Mouse (Mus musculus) neural tube, embryonic 13.5 days (tissue): Measurements from ENCODE around the gene Trib2. TPM values are rescaled to one million over a fixed set of nuclear protein-coding genes. Genes with fewer than 3 reads are reported as not detected.

Source experiments
- ATAC-seq: fragments of 200-750 bp; cut with Nextera tagmentation; 2 replicates; pipeline ENCODE4 v1.8.0; 2017; ENCODE audit warnings: low read depth, mild to moderate bottlenecking, moderate TSS enrichment, moderate library complexity
- H3K27ac ChIP-seq: fragments of 300-500 bp; sonication (generic); replicated peaks from 2 replicates; pipeline ENCODE4 v1.5.1; 2015; ENCODE audit warnings: moderate library complexity, mild to moderate bottlenecking, inconsistent platforms
- H3K27me3 ChIP-seq: fragments of 300-500 bp; sonication (generic); 2 replicates; pipeline ENCODE4 v1.6.1; 2015; ENCODE audit warnings: mild to moderate bottlenecking, inconsistent platforms
- H3K36me3 ChIP-seq: fragments of 300-500 bp; sonication (generic); 2 replicates; pipeline ENCODE4 v1.6.1; 2015; ENCODE audit warnings: mild to moderate bottlenecking, inconsistent platforms
- H3K4me1 ChIP-seq: fragments of 300-500 bp; sonication (generic); replicated peaks from 2 replicates; pipeline ENCODE4 v1.6.1; 2015; ENCODE audit warnings: inconsistent platforms
- H3K4me2 ChIP-seq: fragments of 300-500 bp; sonication (generic); 2 replicates; pipeline ENCODE4 v1.6.1; 2015; ENCODE audit warnings: inconsistent platforms, mild to moderate bottlenecking, moderate library complexity
- H3K4me3 ChIP-seq: fragments of 300-500 bp; sonication (generic); 2 replicates; pipeline ENCODE4 v1.5.1; 2015; ENCODE audit warnings: mild to moderate bottlenecking, inconsistent platforms
- H3K9ac ChIP-seq: fragments of 300-500 bp; sonication (generic); 2 replicates; pipeline ENCODE4 v1.6.1; 2015; ENCODE audit warnings: moderate library complexity, mild to moderate bottlenecking, inconsistent platforms
- H3K9me3 ChIP-seq: fragments of 300-500 bp; sonication (generic); 2 replicates; pipeline ENCODE4 v1.6.1; 2016; ENCODE audit warnings: inconsistent platforms
- whole genome bisulfite sequencing: fragments of 180-500 bp; shearing (Covaris S2); methylation state at CpG from one replicate; pipeline ENCODE4 v1.1.7; 2015; 5-methylcytosine and 5-hydroxymethylcytosine counted together
- polyA plus RNA-seq: library from polyadenylated mRNA; unstranded; fragments of >200 nt; fragmentation: Nextera tagmentation; extraction: Ambion mirVana; gene quantifications from 2 replicates; pipeline ENCODE4 v1.2.1, GENCODE M21; 2015

Trib2 gene
- polyA plus RNA-seq, 1 experiment from 2014 or later = 118 TPM

DNA sequence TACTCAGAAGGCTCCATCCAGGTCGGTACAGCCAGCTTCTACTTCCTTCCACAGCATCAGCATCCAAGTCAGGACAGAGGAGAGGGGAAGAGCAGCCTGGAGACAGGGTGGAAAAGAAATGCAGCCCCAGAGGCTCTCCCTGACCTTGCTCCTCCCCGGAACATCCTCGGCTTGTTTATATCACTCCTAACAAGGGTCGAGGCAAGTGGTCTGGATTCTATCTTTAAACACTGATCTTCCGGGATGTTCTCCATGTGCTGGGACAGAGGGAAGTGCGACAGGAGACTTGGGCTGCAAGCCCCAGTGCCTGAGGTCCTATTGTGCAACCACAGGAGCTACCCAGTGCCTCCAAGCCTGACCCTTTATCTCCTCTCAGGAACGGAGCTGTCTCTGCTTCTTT, 18.7 kb downstream of the Trib2 start:
- no peak for ATAC-seq
- H3K4me1 ChIP-seq = peaks cover 60% of the 10 kb centered on the region
- no peak overlapping the region for H3K27ac ChIP-seq
- no peaks in the 10 kb centered on the region for H3K27me3 ChIP-seq
- WGBS = 70% methylated on average over 7 of the region's 7 CpGs
- H3K9ac ChIP-seq = no peak overlapping the region
- no peak overlapping the region for H3K4me3 ChIP-seq
- no peaks in the 10 kb centered on the region for H3K9me3 ChIP-seq
- peaks cover 85% of the 10 kb centered on the region for H3K36me3 ChIP-seq
- H3K4me2 ChIP-seq = no peak overlapping the region

DNA sequence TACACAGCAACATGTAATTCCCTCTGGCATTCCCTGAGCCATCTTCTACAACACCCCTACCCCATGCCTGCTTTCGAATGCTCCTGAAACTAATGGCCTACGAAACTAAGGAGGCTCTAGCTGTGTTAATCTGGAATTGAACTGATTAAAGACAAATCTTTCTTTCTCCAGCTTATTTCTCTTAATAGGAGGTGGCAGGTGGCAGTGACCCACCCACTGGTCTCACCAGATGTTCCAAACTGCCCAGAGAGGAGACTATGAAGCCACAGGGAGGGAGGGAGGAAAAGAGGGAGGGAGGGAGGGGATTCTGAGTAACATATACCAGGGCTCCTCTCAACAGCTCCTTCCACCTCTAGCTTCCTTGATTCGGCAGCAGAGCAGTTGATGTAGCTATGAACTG, 20.8 kb downstream of the Trib2 start:
- no peak overlapping the region for H3K27ac ChIP-seq
- H3K4me2 ChIP-seq = no peak overlapping the region
- ATAC-seq = no peak
- H3K9ac ChIP-seq = no peak overlapping the region
- H3K9me3 ChIP-seq = no peaks in the 10 kb centered on the region
- H3K4me1 ChIP-seq = peaks cover 38% of the 10 kb centered on the region
- H3K27me3 ChIP-seq = no peaks in the 10 kb centered on the region
- H3K36me3 ChIP-seq = peaks cover 87% of the 10 kb centered on the region
- 74% methylated on average over 3 of the region's 3 CpGs for WGBS
- H3K4me3 ChIP-seq = no peak overlapping the region

DNA sequence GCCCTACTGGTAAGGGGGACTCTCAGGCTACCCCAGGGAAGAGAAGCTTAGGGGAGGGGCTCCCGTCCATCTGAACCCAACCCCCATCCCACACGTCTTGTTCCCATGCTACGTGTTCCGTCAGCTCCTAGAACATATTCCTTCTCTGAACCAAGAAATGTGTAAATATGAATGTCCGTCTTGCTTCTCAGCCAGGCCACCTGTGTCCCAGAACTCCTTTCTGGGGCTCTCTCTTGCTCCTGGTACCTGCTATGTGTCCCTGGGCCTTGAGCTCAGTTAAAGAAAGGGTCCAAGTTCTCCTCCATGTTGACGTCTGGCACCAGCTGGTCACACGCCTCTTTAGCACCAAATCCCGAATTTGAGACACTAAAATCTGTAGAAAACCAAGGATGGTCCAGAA, 23.4 kb downstream of the Trib2 start:
- WGBS = 96% methylated on average over 8 of the region's 8 CpGs
- peaks cover 82% of the 10 kb centered on the region for H3K36me3 ChIP-seq
- no peak overlapping the region for H3K9ac ChIP-seq
- no peak overlapping the region for H3K4me3 ChIP-seq
- peaks cover 15% of the 10 kb centered on the region for H3K4me1 ChIP-seq
- no peaks in the 10 kb centered on the region for H3K9me3 ChIP-seq
- no peak overlapping the region for H3K4me2 ChIP-seq
- H3K27me3 ChIP-seq = no peaks in the 10 kb centered on the region
- no peak overlapping the region for H3K27ac ChIP-seq
- ATAC-seq = no peak

DNA sequence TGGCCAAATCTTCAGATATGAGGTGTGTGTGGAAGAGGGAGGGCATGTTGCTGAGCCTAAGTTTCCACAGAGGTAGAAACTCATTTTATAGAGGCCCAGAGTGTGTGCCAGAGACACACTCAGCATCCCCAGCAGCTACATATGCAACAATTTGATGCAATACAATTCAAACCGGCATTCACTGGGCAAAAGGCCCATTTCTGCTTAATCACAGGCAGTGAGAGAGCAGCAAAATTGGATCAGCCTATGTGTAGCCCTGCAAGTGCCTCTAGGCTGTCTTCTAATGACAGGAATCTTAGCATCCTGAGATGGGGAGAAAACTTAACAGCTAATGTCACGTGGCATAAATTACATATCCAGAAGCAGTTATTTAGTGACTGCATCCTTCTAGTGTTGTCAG, 26.5 kb downstream of the Trib2 start:
- Histone ChIP-seq H3K36me3 (peaks cover 55% of the 10 kb centered on the region), H3K9me3 (no peaks in the 10 kb centered on the region), H3K27ac (no peak overlapping the region), H3K27me3 (no peaks in the 10 kb centered on the region), H3K9ac (no peak overlapping the region), H3K4me2 (no peak overlapping the region), H3K4me3 (no peak overlapping the region), H3K4me1 (no peaks in the 10 kb centered on the region)
- WGBS = 90% methylated on average over 2 of the region's 2 CpGs
- ATAC-seq = no peak

DNA sequence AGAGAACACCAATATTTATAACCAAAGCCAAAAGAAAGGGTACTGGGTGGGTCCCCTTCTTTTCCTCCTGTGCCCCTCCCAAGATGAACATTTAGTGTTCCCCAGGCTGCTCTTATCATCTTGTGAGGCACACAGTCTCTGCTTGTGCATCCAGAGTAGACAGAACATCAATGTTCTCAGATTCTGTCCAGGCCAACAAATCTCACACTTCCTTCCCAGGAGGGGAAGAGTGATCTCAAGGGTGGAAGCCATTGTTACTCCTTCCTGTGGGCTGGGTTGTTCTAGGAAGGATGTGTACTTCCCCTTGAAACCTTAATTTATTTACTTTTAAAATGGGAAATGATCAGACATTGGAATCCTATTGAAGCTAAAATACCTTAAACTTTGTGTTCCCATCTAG, 39.7 kb downstream of the Trib2 start:
- Histone ChIP-seq H3K4me1 (no peaks in the 10 kb centered on the region), H3K4me2 (no peak overlapping the region), H3K9ac (no peak overlapping the region), H3K9me3 (no peaks in the 10 kb centered on the region), H3K27me3 (no peaks in the 10 kb centered on the region), H3K27ac (no peak overlapping the region), H3K36me3 (no peaks in the 10 kb centered on the region), H3K4me3 (no peak overlapping the region)
- ATAC-seq = no peak

DNA sequence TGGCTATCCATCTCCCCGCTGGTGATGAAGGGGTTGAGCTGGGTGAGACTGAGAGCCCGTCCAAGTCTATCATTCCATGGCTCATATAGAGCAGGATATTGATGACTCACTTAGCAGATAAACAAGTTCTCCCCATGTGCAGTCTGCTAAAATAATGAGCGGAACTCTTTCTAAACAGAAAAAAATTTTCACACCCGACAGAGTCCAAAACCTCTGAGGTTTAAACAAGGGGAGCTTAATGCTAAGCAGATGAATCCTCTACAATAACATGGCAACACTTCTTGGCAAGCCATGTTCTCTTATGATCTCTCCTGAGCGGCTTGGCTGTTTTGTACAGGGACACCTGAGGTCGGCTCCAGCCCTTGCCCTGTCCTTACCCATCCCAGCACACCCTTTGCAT, 45.0 kb downstream of the Trib2 start:
- H3K4me3 ChIP-seq = no peak overlapping the region
- no peak for ATAC-seq
- no peak overlapping the region for H3K27ac ChIP-seq
- H3K36me3 ChIP-seq = no peaks in the 10 kb centered on the region
- no peaks in the 10 kb centered on the region for H3K4me1 ChIP-seq
- H3K9ac ChIP-seq = no peak overlapping the region
- no peaks in the 10 kb centered on the region for H3K9me3 ChIP-seq
- H3K27me3 ChIP-seq = no peaks in the 10 kb centered on the region
- WGBS = 85% methylated on average over 6 of the region's 6 CpGs
- H3K4me2 ChIP-seq = no peak overlapping the region

DNA sequence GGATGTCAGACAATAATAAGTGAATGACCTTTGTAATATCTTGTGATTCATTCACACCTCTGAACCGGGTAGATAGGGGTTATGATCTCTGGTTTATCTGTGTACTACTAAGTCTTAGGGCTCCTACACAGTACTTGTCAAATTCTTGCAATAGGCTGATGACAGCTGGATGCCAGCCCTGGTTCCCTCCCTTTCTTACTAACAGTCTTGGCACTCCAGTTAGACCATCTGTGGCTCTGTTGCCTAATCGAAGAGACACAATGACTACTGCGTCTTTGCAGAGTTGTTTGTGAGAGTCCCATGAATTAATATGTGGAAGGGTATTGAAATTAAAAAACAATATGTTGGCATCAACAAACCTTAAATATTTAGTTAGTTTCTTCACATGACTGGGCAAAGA, 48.2 kb downstream of the Trib2 start:
- no peaks in the 10 kb centered on the region for H3K4me1 ChIP-seq
- ATAC-seq = no peak
- no peaks in the 10 kb centered on the region for H3K36me3 ChIP-seq
- H3K9ac ChIP-seq = no peak overlapping the region
- H3K27ac ChIP-seq = no peak overlapping the region
- no peak overlapping the region for H3K4me3 ChIP-seq
- H3K9me3 ChIP-seq = no peaks in the 10 kb centered on the region
- no peak overlapping the region for H3K4me2 ChIP-seq
- WGBS = 92% methylated on average over 3 of the region's 3 CpGs
- no peaks in the 10 kb centered on the region for H3K27me3 ChIP-seq

DNA sequence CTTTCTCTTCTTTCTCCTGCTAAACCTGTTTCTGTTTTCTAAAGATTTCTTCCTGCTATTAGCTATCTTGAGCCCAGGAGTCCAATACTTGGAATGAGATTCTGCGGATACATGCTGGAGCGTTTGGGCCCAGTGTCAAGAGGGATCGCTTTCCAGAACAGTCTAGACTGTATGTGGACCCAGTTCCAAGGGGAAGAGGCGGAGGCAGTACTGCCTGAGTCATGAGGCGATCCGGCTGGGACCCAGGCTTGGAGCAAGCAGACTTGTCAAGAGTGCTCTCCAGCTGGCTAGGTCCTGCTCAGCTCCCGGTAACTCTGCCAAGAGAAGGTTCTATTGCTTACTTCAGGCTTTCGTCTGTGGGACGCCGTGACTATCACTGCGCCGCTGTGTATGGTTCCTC, 50.7 kb downstream of the Trib2 start:
- no peak overlapping the region for H3K4me3 ChIP-seq
- WGBS = 94% methylated on average over 12 of the region's 12 CpGs
- no peaks in the 10 kb centered on the region for H3K4me1 ChIP-seq
- no peak for ATAC-seq
- no peak overlapping the region for H3K9ac ChIP-seq
- no peaks in the 10 kb centered on the region for H3K36me3 ChIP-seq
- H3K27me3 ChIP-seq = no peaks in the 10 kb centered on the region
- H3K4me2 ChIP-seq = no peak overlapping the region
- H3K27ac ChIP-seq = no peak overlapping the region
- no peaks in the 10 kb centered on the region for H3K9me3 ChIP-seq

DNA sequence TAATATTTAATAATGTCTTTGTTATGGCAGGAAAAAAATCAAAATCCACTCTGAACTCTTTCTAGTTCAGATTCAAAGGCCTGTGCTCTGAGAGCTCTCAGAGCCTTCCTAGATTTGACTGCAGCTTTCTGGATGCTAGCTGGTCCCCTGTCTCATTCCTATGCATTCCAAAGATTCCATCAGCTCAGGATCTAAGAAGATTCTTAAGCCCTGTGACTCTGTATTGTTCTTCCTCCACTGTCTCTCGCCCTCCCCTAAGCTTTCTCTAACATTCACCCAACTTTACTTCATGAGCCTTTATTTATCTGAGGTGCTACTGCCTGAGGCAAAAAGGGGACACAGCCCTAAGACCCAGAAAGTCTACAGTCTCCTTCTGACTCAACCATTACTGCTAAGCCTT, 51.5 kb downstream of the Trib2 start:
- Histone ChIP-seq H3K4me2 (no peak overlapping the region), H3K9me3 (no peaks in the 10 kb centered on the region), H3K9ac (no peak overlapping the region), H3K27me3 (no peaks in the 10 kb centered on the region), H3K27ac (no peak overlapping the region), H3K36me3 (no peaks in the 10 kb centered on the region), H3K4me1 (no peaks in the 10 kb centered on the region), H3K4me3 (no peak overlapping the region)
- ATAC-seq = no peak
- 19% methylated on average over 1 of the region's 1 CpGs for WGBS

DNA sequence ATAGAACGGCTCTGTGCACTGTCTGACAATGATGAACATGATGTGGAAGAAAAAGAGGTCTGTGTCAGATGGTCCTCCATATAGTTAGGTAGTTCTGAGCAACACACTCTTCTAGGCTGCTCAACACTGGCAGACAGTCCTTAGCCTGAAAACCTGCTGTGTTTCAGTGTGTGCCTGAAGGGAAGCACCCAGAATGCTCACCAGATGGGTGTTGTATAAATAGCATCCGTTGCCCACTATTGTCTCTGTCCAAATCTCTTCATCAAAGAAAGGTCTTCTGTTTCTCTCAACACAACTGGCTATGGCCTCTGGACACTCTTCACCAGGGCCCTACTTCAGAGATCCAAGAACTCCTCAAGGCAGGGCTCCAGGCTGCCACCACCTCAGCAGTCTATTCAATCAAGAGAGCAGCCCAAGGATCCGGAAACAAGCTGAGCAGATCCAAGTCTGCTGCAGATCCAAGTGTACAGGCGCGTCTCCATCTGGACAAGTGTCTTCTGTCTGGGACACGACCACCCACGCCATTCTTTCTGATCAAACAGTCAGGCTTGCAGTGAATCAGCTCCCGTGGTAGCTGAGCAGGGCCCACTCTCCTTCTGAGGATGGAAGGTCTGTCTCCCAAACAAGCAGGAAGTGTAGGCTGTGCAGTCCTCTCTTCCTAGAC, 55.1 kb downstream of the Trib2 start:
- Histone ChIP-seq H3K27ac (no peak overlapping the region), H3K36me3 (no peaks in the 10 kb centered on the region), H3K4me3 (no peak overlapping the region), H3K4me2 (no peak overlapping the region), H3K4me1 (no peaks in the 10 kb centered on the region), H3K9ac (no peak overlapping the region), H3K9me3 (no peaks in the 10 kb centered on the region), H3K27me3 (no peaks in the 10 kb centered on the region)
- WGBS = 90% methylated on average over 8 of the region's 8 CpGs
- no peak for ATAC-seq

DNA sequence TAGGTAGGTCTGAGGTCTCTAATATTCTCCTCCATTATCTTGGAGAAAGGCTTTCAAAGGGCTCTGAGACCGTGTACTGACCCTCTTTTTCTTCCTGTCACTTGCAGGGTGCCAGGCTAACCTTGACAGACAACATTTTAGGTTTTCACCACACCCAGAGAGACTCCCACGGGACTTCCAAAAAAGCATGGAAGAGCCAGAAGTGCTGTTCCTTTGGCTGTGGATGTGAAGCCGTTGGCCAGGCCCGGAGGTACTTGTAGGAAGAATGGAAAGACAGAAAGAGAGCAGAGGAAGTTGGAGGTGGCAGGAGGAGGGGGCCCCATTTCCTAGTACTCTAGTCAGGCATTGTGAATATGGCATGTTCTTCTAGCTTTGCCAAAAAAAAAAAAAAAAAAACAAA, 56.0 kb downstream of the Trib2 start:
- 89% methylated on average over 4 of the region's 4 CpGs for WGBS
- no peak overlapping the region for H3K4me3 ChIP-seq
- no peak overlapping the region for H3K4me2 ChIP-seq
- no peak for ATAC-seq
- no peak overlapping the region for H3K9ac ChIP-seq
- no peaks in the 10 kb centered on the region for H3K9me3 ChIP-seq
- no peaks in the 10 kb centered on the region for H3K27me3 ChIP-seq
- H3K36me3 ChIP-seq = no peaks in the 10 kb centered on the region
- no peak overlapping the region for H3K27ac ChIP-seq
- no peaks in the 10 kb centered on the region for H3K4me1 ChIP-seq

DNA sequence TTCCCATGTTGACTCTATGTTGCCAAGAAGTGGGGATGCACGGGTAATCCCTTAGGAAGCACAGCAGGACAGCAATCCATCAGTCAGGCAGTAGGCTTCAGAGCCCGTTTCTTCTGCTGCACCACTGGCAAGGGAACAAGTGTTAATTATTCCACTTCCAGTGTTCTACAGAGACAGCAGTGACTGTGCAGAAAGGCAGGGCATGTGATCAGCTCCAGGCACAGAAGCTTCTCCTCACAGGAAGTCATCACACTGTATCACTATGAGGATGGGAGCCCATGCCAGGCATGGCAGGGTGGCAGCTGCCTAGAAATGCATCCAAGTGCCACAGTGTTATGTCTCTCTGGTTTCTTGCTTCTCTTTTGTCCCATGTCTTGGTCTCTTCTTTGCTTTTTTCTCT, 57.9 kb downstream of the Trib2 start:
- H3K4me1 ChIP-seq = no peaks in the 10 kb centered on the region
- ATAC-seq = no peak
- no peaks in the 10 kb centered on the region for H3K9me3 ChIP-seq
- 19% methylated on average over 2 of the region's 2 CpGs for WGBS
- no peaks in the 10 kb centered on the region for H3K36me3 ChIP-seq
- H3K27ac ChIP-seq = no peak overlapping the region
- no peaks in the 10 kb centered on the region for H3K27me3 ChIP-seq
- H3K4me3 ChIP-seq = no peak overlapping the region
- H3K4me2 ChIP-seq = no peak overlapping the region
- H3K9ac ChIP-seq = no peak overlapping the region

DNA sequence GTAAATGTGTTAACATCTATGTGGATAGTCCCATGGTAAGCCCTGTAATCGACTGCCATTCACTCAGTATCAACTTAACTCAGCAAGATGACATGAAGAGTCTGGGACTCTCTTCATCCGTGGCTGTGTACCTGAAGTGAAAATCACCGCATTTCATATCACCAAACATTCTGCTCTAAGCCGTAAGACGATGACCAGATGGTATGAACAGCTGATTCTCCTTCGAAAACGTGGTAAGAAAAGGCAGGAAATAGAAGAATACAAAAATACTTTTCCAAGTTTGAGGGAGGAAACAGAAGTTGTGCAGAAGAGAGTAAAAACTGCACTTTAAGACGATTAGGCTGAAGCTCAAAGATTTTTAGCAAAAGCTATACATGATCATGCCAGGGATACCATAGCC, 59.4 kb downstream of the Trib2 start:
- no peaks in the 10 kb centered on the region for H3K4me1 ChIP-seq
- WGBS = 89% methylated on average over 8 of the region's 8 CpGs
- ATAC-seq = no peak
- H3K4me3 ChIP-seq = no peak overlapping the region
- no peaks in the 10 kb centered on the region for H3K27me3 ChIP-seq
- no peaks in the 10 kb centered on the region for H3K9me3 ChIP-seq
- no peak overlapping the region for H3K27ac ChIP-seq
- no peaks in the 10 kb centered on the region for H3K36me3 ChIP-seq
- no peak overlapping the region for H3K9ac ChIP-seq
- H3K4me2 ChIP-seq = no peak overlapping the region
